Comparison of ENCODE assay signal across 50 mouse cellular contexts in the genomic region with DNA sequence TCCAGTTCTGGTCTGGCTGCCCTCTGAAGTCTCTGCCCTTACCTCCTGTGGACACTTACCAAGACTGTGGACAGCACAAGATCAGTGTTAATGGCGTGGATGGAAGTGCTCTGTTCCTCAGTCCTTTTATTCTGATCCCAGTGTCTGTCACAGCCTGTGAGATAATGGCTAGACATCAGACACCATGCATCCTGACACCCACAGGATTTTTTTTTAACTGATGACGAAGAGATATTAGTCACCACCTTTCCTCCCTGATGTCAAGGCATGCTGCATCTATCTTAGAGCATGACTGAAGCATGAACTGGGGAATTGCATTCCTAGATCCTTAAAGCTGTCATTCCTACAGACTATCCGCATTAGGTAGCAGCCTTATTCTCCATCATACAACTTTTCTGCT. TPM values are rescaled to one million over a fixed set of nuclear protein-coding genes. Genes with fewer than 3 reads are reported as not detected.
"Had no signal": no experiment of that assay in that cellular context is flagged by ENCODE, and none has a peak within 500 bp of the region (broad histone marks: within the 10 kb centered on the region; RNA-seq: fewer than 3 reads in every experiment).

A gene (minus strand): TSS at position 101 of the 400 bp plus-strand sequence.

- H3K9me3 ChIP-seq: heart, embryonic 10.5 days; heart, embryonic 12.5 days; heart, embryonic 13.5 days; heart, embryonic 15.5 days; hindbrain, embryonic 10.5 days; hindbrain, embryonic 12.5 days; hindbrain, embryonic 13.5 days; hindbrain, embryonic 15.5 days; intestine, embryonic 15.5 days; kidney, embryonic 15.5 days had no signal

- H3K27ac ChIP-seq: heart, embryonic 10.5 days; heart, embryonic 13.5 days; heart, embryonic 15.5 days; hindbrain, embryonic 10.5 days; hindbrain, embryonic 12.5 days; hindbrain, embryonic 13.5 days; hindbrain, embryonic 14.5 days; hindbrain, embryonic 15.5 days; hindbrain, postnatal 0 days; intestine, embryonic 15.5 days; kidney, embryonic 15.5 days; kidney, postnatal 0 days; layer of hippocampus, adult 2 months had no signal

- ATAC-seq: hindbrain, embryonic 16.5 days; hindbrain, postnatal 0 days; inflammation-experienced regulatory T-cells, adult 6 months; intestine, embryonic 15.5 days; intestine, embryonic 16.5 days; intestine, postnatal 0 days had no signal

- H3K4me2 ChIP-seq: heart, embryonic 11.5 days; heart, embryonic 12.5 days; heart, embryonic 13.5 days; heart, embryonic 15.5 days; hindbrain, embryonic 12.5 days; hindbrain, embryonic 13.5 days; hindbrain, embryonic 14.5 days; hindbrain, embryonic 15.5 days; intestine, embryonic 15.5 days; kidney, embryonic 15.5 days had no signal

- H3K9ac ChIP-seq: heart, embryonic 12.5 days; heart, embryonic 13.5 days; heart, embryonic 15.5 days; hindbrain, embryonic 12.5 days; hindbrain, embryonic 13.5 days; hindbrain, embryonic 14.5 days; hindbrain, embryonic 15.5 days; intestine, embryonic 15.5 days; kidney, embryonic 15.5 days had no signal

- H3K27me3 ChIP-seq: heart, embryonic 12.5 days; heart, embryonic 13.5 days; heart, embryonic 15.5 days; hindbrain, embryonic 12.5 days; hindbrain, embryonic 13.5 days; hindbrain, embryonic 15.5 days; intestine, embryonic 15.5 days; kidney, embryonic 15.5 days had no signal

- H3K4me3 ChIP-seq: heart, embryonic 10.5 days; heart, embryonic 12.5 days; heart, embryonic 13.5 days; heart, embryonic 15.5 days; hindbrain, embryonic 10.5 days; hindbrain, embryonic 12.5 days; hindbrain, embryonic 13.5 days; hindbrain, embryonic 15.5 days; intestine, embryonic 15.5 days; kidney, embryonic 15.5 days; layer of hippocampus, adult 2 months had no signal

- H3K4me1 ChIP-seq: heart, embryonic 10.5 days; heart, embryonic 12.5 days; heart, embryonic 13.5 days; heart, embryonic 15.5 days; hindbrain, embryonic 10.5 days; hindbrain, embryonic 12.5 days; hindbrain, embryonic 13.5 days; hindbrain, embryonic 15.5 days; intestine, embryonic 15.5 days; kidney, embryonic 15.5 days had no signal

- H3K36me3 ChIP-seq: heart, embryonic 10.5 days; heart, embryonic 12.5 days; heart, embryonic 13.5 days; heart, embryonic 15.5 days; hindbrain, embryonic 10.5 days; hindbrain, embryonic 12.5 days; hindbrain, embryonic 13.5 days; hindbrain, embryonic 15.5 days; intestine, embryonic 15.5 days; kidney, embryonic 15.5 days had no signal

- DNase-seq: heart, postnatal 10 days; heart, postnatal 14 days; heart, postnatal 36 days; heart, postnatal 4 days; kidney, adult 11 months; kidney, adult 18-20 months; kidney, adult 2 months; kidney, adult 8-10 months; kidney, adult 9 months; kidney, postnatal 10 days; kidney, postnatal 14 days; kidney, postnatal 25 days; kidney, postnatal 36 days; kidney, postnatal 4 days; layer of hippocampus, adult 9-11 months; layer of hippocampus, postnatal 36 days had no signal

RNA-seq across cellular contexts. Expression of the gene that starts here (rescaled TPM):
- total RNA-seq: heart, postnatal 10 days; heart, postnatal 14 days; heart, postnatal 25 days; heart, postnatal 36 days; heart, postnatal 4 days; hematopoietic stem cell, adult 5-6 weeks; hindbrain, postnatal 0 days; layer of hippocampus, adult 18-20 months; layer of hippocampus, adult 2 months; layer of hippocampus, adult 8-10 months; layer of hippocampus, postnatal 10 days; layer of hippocampus, postnatal 14 days; layer of hippocampus, postnatal 25 days; layer of hippocampus, postnatal 36 days had no signal
- polyA plus RNA-seq: heart, embryonic 10.5 days; heart, embryonic 11.5 days; heart, embryonic 12.5 days; heart, embryonic 13.5 days; heart, embryonic 14.5 days; heart, embryonic 15.5 days; heart, embryonic 16.5 days; heart, postnatal 0 days; hindbrain, embryonic 10.5 days; hindbrain, embryonic 11.5 days; hindbrain, embryonic 12.5 days; hindbrain, embryonic 13.5 days; hindbrain, embryonic 14.5 days; hindbrain, embryonic 15.5 days; hindbrain, embryonic 16.5 days; hindbrain, postnatal 0 days; inflammation-experienced regulatory T-cells, adult 6 months; intestine, embryonic 14.5 days; intestine, embryonic 15.5 days; intestine, embryonic 16.5 days; intestine, postnatal 0 days; kidney, adult 2 months; kidney, embryonic 14.5 days; kidney, embryonic 15.5 days; kidney, embryonic 16.5 days; kidney, postnatal 0 days; large intestine, adult 2 months had no signal
